Mouse (Mus musculus): Measurements from ENCODE around the gene Myo1e.

- no peak for TF ChIP-seq CTCF (IDR thresholded peaks at IDR 0.05; ENCODE audit: low read depth)
- no peak for TF ChIP-seq EP300 (IDR thresholded peaks at IDR 0.05; ENCODE audit: low read depth)
These were observed 9.4 kb downstream of the Myo1e start for GRCm38 (mm10) chr9:70216517-70216916.
